Mouse (Mus musculus) CH12.LX (cell line): ENCODE results near the gene Psme1. TPM values are rescaled to one million over a fixed set of nuclear protein-coding genes. Genes with fewer than 3 reads are reported as not detected.

ENCODE experiments used
- DNase-seq: peaks from one replicate; pipeline ENCODE4 v3.0.0-alpha.2; 2013; ENCODE audit errors: extremely low read depth
- H3K27ac ChIP-seq: 2 replicates; pipeline ENCODE4 v1.5.1; 2012; ENCODE audit warnings: low read depth, mild to moderate bottlenecking, control low read depth, moderate library complexity; ENCODE audit not compliant: insufficient read depth
- H3K27me3 ChIP-seq: replicated peaks from 2 replicates; pipeline ENCODE3; 2012; ENCODE audit warnings: inconsistent platforms
- H3K36me3 ChIP-seq, 2 experiments: replicated peaks in 1 of 2; 2 replicates each; pipeline versions ENCODE3 to v1.6.1; 2012; ENCODE audit warnings: inconsistent platforms in 1 of 2, low read length in 1 of 2, mild to moderate bottlenecking in 1 of 2, mixed read lengths in 1 of 2, moderate library complexity in 1 of 2; ENCODE audit not compliant: control insufficient read depth in 1 of 2, insufficient read depth in 1 of 2
- H3K4me1 ChIP-seq, 2 experiments: 2 replicates each; pipeline ENCODE4 v1.6.1; 2012; ENCODE audit warnings: inconsistent platforms in 1 of 2, moderate library complexity in 1 of 2; ENCODE audit not compliant: insufficient read depth in 2 of 2, control insufficient read depth in 1 of 2
- H3K4me2 ChIP-seq: 2 replicates; pipeline ENCODE4 v1.6.1; 2012; ENCODE audit warnings: low read depth, mild to moderate bottlenecking, control low read depth; ENCODE audit not compliant: poor library complexity, insufficient read depth, severe bottlenecking
- H3K4me3 ChIP-seq, 3 experiments: fragments of 150-350 bp in 1 of 3; sonication (generic) in 1 of 3; replicated peaks in 1 of 3; 2 replicates each; pipeline versions ENCODE3 to v1.5.1; 2011 to 2012; ENCODE audit warnings: low read depth in 2 of 3, low read length in 2 of 3, mild to moderate bottlenecking in 2 of 3, moderate library complexity in 2 of 3, control low read depth in 1 of 3, improper control_type of control experiment in 1 of 3, inconsistent platforms in 1 of 3, mixed read lengths in 1 of 3; ENCODE audit not compliant: poor library complexity in 1 of 3
- H3K79me2 ChIP-seq: replicated peaks from 2 replicates; pipeline ENCODE4 v1.6.1; 2012; ENCODE audit warnings: mild to moderate bottlenecking, moderate library complexity; ENCODE audit not compliant: control insufficient read depth, poor library complexity, insufficient read depth, severe bottlenecking; ENCODE audit errors: extremely low read depth
- H3K9ac ChIP-seq: 2 replicates; pipeline ENCODE4 v1.6.1; 2012; ENCODE audit warnings: low read depth, mild to moderate bottlenecking, control low read depth, moderate library complexity; ENCODE audit not compliant: insufficient read depth
- H3K9me3 ChIP-seq: replicated peaks from 2 replicates; pipeline ENCODE3; 2012; ENCODE audit warnings: low read length, inconsistent platforms, mixed read lengths
- BHLHE40 ChIP-seq: IDR thresholded peaks from 2 replicates; pipeline ENCODE4 v1.6.1; 2011; ENCODE audit warnings: mild to moderate bottlenecking, low read depth, low read length, improper control_type of control experiment
- CHD1 ChIP-seq: IDR thresholded peaks from 2 replicates; pipeline ENCODE4 v1.6.1; 2012; ENCODE audit warnings: low read depth, low read length, improper control_type of control experiment, inconsistent platforms
- CHD2 ChIP-seq: IDR thresholded peaks from 2 replicates; pipeline ENCODE4 v1.6.1; 2011; ENCODE audit warnings: low read length, improper control_type of control experiment
- CTCF ChIP-seq, 2 experiments: IDR thresholded peaks in 1 of 2; conservative IDR thresholded peaks in 1 of 2; 2 replicates each; pipeline ENCODE4 v1.5.1; 2011 to 2012; ENCODE audit warnings: low read depth in 2 of 2, low read length in 2 of 2, improper control_type of control experiment in 1 of 2, inconsistent platforms in 1 of 2, mild to moderate bottlenecking in 1 of 2, moderate library complexity in 1 of 2
- ETS1 ChIP-seq: conservative IDR thresholded peaks from 2 replicates; pipeline ENCODE4 v1.6.1; 2012; ENCODE audit warnings: low read depth, mild to moderate bottlenecking, inconsistent platforms, low read length, improper control_type of control experiment, moderate library complexity
- HCFC1 ChIP-seq: IDR thresholded peaks from 2 replicates; pipeline ENCODE4 v1.6.1; 2012; ENCODE audit warnings: low read depth, mild to moderate bottlenecking, inconsistent platforms, low read length, improper control_type of control experiment
- IRF4 ChIP-seq: IDR thresholded peaks from 2 replicates; pipeline ENCODE4 v1.6.1; 2014; ENCODE audit warnings: low read depth, mild to moderate bottlenecking, inconsistent platforms, low read length, improper control_type of control experiment
- JUN ChIP-seq: IDR thresholded peaks from 2 replicates; pipeline ENCODE4 v1.6.1; 2011; ENCODE audit warnings: low read depth, mild to moderate bottlenecking, low read length, improper control_type of control experiment, moderate library complexity; ENCODE audit not compliant: insufficient read depth
- JUND ChIP-seq: conservative IDR thresholded peaks from 2 replicates; pipeline ENCODE4 v1.6.1; 2011; ENCODE audit warnings: low read depth, low read length, improper control_type of control experiment
- MAZ ChIP-seq: IDR thresholded peaks from 2 replicates; pipeline ENCODE4 v1.6.1; 2012; ENCODE audit warnings: low read depth, mild to moderate bottlenecking, inconsistent platforms, low read length, improper control_type of control experiment, moderate library complexity
- MXI1 ChIP-seq: IDR thresholded peaks from 2 replicates; pipeline ENCODE4 v1.6.1; 2011; ENCODE audit warnings: mild to moderate bottlenecking, low read depth, low read length, improper control_type of control experiment
- NRF1 ChIP-seq: IDR thresholded peaks from 2 replicates; pipeline ENCODE4 v1.6.1; 2014; ENCODE audit warnings: low read depth, mild to moderate bottlenecking, inconsistent platforms, low read length, improper control_type of control experiment, moderate library complexity
- RAD21 ChIP-seq: IDR thresholded peaks from 2 replicates; pipeline ENCODE4 v1.6.1; 2011; ENCODE audit warnings: low read depth, mild to moderate bottlenecking, low read length, improper control_type of control experiment, moderate library complexity
- SIN3A ChIP-seq: IDR thresholded peaks from 2 replicates; pipeline ENCODE4 v1.6.1; 2012; ENCODE audit warnings: low read length, improper control_type of control experiment, inconsistent platforms
- SMC3 ChIP-seq: IDR thresholded peaks from 2 replicates; pipeline ENCODE4 v1.6.1; 2011; ENCODE audit warnings: low read depth, low read length, improper control_type of control experiment
- TCF12 ChIP-seq: IDR thresholded peaks from 2 replicates; pipeline ENCODE4 v1.6.1; 2014; ENCODE audit warnings: low read depth, mild to moderate bottlenecking, inconsistent platforms, low read length, improper control_type of control experiment
- UBTF ChIP-seq: IDR thresholded peaks from 2 replicates; pipeline ENCODE4 v1.6.1; 2012; ENCODE audit warnings: low read depth, mild to moderate bottlenecking, inconsistent platforms, low read length, improper control_type of control experiment, moderate library complexity
- USF2 ChIP-seq: conservative IDR thresholded peaks from 2 replicates; pipeline ENCODE4 v1.6.1; 2011; ENCODE audit warnings: low read depth, low read length, improper control_type of control experiment
- ZC3H11A ChIP-seq: IDR thresholded peaks from 2 replicates; pipeline ENCODE4 v1.6.1; 2012; ENCODE audit warnings: low read depth, mild to moderate bottlenecking, inconsistent platforms, low read length, improper control_type of control experiment
- ZKSCAN1 ChIP-seq: IDR thresholded peaks from 2 replicates; pipeline ENCODE4 v1.6.1; 2012; ENCODE audit warnings: low read depth, inconsistent platforms, low read length, improper control_type of control experiment, borderline replicate concordance
- dilution Hi-C: fragments of 300-500 bp; cut with MboI; formaldehyde crosslinking; loops from 2 replicates; pipeline ENCODE4 v1.14.3; 2020; ENCODE audit warnings: low sequenced_read_pairs; ENCODE audit not compliant: extremely low pct_unique_long_range_greater_than_20kb, extremely low pct_ligation_motif_present
- in situ Hi-C: fragments of 300-500 bp; cut with MboI; formaldehyde crosslinking; loops from 3 replicates; pipeline ENCODE4 v1.14.3; 2019; ENCODE audit warnings: low sequenced_read_pairs, low pct_ligation_motif_present, low pct_unique_long_range_greater_than_20kb, mixed read lengths
- polyA plus RNA-seq: library from polyadenylated mRNA; unstranded; fragments of >175 nt; gene quantifications from 2 replicates; pipeline ENCODE4 v1.2.1, GENCODE M21; 2012; ENCODE audit warnings: low read depth; ENCODE audit not compliant: insufficient read length
- total RNA-seq, 2 experiments: library from RNA; depleted of rRNA; stranded (reverse); fragments of 300-350 nt in 1 of 2; fragments of >200 nt in 1 of 2; gene quantifications; 2 replicates each; pipeline ENCODE4 v1.2.3; 2012 to 2014

The Psme1 gene
- total and polyA plus RNA-seq, 3 experiments = 335 to 740 (median 377) TPM

DNA sequence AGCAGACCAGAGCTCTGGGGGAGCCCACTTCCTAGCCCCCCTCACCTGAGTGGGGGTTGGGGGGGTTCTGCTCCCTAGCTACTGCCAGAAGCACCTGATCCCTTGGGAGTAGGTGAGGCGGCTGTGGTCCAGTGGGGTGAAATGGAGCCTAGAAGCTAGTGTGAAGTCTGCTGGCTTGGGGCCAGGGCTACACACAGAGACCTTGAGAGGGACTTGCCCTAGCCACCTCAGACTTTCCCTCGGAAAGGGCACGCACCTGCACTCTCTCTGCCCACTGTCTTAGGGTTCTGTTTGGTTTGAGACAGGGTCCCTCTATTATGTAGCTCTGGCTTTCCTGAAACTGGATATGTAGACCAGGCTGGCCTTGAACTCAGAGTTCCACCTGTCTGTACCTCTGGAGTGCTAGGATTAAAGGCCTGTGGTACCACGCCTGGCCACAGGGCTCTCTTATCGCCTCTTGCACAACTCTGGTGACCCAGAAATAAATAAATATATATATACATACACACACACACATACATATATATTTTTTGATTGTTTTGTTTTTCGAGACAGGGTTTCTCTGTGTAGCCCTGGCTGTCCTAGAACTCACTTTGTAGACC, 846 bp downstream of the Psme1 start:
- Histone ChIP-seq H3K27me3 (no peaks in the 10 kb centered on the region), H3K9ac (peak overlapping the region; percentile 83), H3K79me2 (peaks cover 12% of the 10 kb centered on the region), H3K4me1 (peaks cover 13 to 34% of the 10 kb centered on the region in 2 experiments), H3K4me2 (peak overlapping the region; percentile 92), H3K27ac (peak overlapping the region; percentile 77), H3K36me3 (peaks cover 19 to 36% of the 10 kb centered on the region in 2 experiments), H3K9me3 (no peaks in the 10 kb centered on the region), H3K4me3 (peak overlapping the region; percentile 75 to 96 (median 95))
- TF ChIP-seq JUND = no peak
- TF ChIP-seq HCFC1 = no peak
- no peak for TF ChIP-seq JUN
- TF ChIP-seq ETS1 = no peak
- TF ChIP-seq USF2 = no peak
- peak; percentile 33; the same call in 1 of the 2 replicates for TF ChIP-seq TCF12
- TF ChIP-seq ZC3H11A = no peak
- no peak for TF ChIP-seq SMC3
- no peak; the same call in 1 of the 2 replicates for TF ChIP-seq IRF4
- no peak for TF ChIP-seq RAD21
- 0 out of 2 replicates have a peak, but pooled peaks have one; percentile 10 for TF ChIP-seq MAZ
- no peak for TF ChIP-seq BHLHE40
- TF ChIP-seq MXI1 = no peak
- TF ChIP-seq CHD1 = no peak
- DNase-seq = peak; percentile 45
- in situ Hi-C loops = no loop called here
- dilution Hi-C loops = no loop called here

DNA sequence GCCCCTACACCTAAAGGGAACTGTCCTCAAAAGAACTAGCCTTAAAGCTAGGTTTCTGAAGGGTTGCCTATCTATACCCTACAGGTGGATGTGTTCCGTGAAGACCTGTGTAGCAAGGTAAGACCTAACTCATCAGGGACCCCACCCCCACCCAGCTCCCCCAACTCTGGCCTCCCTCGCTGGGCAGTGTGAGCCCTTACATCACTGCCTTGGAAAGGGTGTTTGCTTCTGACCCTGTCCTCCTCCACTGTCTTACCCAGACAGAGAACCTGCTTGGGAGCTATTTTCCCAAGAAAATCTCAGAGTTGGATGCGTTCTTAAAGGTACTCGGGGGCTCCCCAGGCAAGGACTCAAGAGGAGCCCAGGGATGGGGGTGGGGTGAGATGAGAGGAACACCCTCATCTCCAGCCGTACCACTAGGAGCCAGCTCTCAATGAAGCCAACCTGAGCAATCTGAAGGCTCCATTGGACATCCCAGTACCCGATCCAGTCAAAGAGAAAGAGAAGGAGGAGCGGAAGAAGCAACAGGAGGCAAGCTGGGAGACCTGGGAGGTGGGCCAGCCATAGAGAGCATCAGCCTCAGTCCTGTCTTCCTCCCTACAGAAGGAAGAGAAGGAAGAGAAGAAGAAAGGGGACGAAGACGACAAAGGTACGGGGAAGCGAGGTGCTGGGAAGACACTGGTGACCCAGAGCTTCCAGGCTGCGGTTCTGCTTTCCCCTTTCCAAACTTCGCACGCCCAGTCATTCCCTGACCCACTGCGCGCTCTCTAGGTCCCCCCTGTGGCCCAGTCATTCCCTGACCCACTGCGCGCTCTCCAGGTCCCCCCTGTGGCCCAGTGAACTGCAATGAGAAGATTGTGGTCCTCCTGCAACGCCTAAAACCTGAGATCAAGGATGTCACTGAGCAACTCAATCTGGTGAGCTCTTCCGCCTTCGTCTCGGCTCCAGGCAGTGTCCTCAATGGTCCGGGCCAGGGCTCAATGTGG, 1.9 kb downstream of the Psme1 start:
- Histone ChIP-seq H3K9me3 (no peaks in the 10 kb centered on the region), H3K4me1 (peaks cover 17 to 41% of the 10 kb centered on the region in 2 experiments), H3K4me3 (peak overlapping the region; percentile 35 to 96 (median 95)), H3K27me3 (no peaks in the 10 kb centered on the region), H3K4me2 (peak overlapping the region; percentile 92), H3K27ac (peak overlapping the region; percentile 32; the same call in 1 of the 2 replicates), H3K9ac (peak overlapping the region; percentile 83; the same call in 1 of the 2 replicates), H3K36me3 (peaks cover 19 to 38% of the 10 kb centered on the region in 2 experiments), H3K79me2 (peaks cover 12% of the 10 kb centered on the region)
- in situ Hi-C loops (no loop called here), dilution Hi-C loops (no loop called here)
- TF ChIP-seq JUND (no peak), CHD2 (no peak), CHD1 (no peak), UBTF (no peak), CTCF (conservative IDR thresholded peaks at IDR 0.05 in 1 of 2, IDR thresholded peaks at IDR 0.05 in 1 of 2; ENCODE audit: low read depth in 2 of 2, low read length in 2 of 2) (peak in 1 of 2 experiments; percentile 31; a peak in 2 of 4 replicates), ZKSCAN1 (peak; percentile 90), SIN3A (no peak), NRF1 (no peak), TCF12 (no peak)
- DNase-seq = no peak
